Mouse (Mus musculus) left cerebral cortex, postnatal 10 days (tissue): ENCODE results near the gene Ugt1a6b. TPM values are rescaled to one million over a fixed set of nuclear protein-coding genes. Genes with fewer than 3 reads are reported as not detected.

Source experiments
- DNase-seq, 2 experiments: peaks; one replicate each; pipeline ENCODE4 v3.0.0; 2021 to 2022; ENCODE audit warnings: low spot score in 2 of 2, mixed read lengths in 1 of 2; ENCODE audit errors: extremely low spot score in 1 of 2
- intact Hi-C: fragments of 180-260 bp; cut with DNase I; formaldehyde crosslinking; loops from one replicate; pipeline ENCODE4 v1.15.1; 2025
- total RNA-seq, 2 experiments: library from RNA; stranded (reverse); gene quantifications; 2 replicates each; pipeline ENCODE4 v1.2.3; 2021

Gene Ugt1a6b
- total RNA-seq, 2 experiments from 2014 or later = 0.24 TPM; not detected in 1

DNA sequence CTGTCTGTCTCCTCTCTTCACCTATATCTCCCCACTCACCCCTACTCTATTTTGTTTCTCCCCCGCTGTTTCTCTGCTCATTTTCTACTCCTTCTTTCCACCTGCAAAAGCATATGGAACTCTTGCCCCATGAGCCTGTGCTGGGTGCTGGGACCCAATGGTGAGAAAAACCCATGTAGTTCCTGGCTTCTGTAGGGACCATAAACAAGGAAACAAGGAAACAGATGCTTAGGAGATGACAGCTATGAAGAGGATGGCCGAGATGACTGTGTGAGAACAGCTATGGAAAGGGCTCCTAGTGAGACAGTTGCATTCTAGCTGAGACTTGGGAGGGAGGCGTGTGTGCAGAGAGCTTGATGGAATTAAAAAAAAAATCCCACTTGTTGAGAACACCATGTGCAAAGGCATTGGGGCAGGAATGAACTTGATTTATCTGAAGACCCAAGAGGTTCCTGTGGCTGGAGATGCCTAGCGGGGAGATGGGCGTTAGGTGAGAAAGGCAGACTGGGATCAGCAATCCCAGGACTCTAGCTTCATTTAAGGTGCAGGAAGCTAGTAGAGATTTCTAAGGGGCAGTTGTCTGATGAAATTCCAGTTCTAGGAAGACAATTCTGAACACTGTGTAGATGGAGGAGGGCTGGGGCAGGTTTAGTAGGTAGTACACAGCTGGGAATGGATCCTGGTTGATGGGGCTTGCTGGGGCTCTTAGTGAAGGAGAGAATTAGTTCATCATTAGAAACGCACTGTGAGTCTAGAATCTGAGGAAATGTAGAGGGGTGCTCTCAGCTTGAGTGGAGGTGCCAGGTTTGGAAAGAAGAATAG is 128.1 kb downstream of the Ugt1a6b start:
- peak in 1 of 2 experiments; percentile 30 for DNase-seq
- intact Hi-C loops = no loop called here

DNA sequence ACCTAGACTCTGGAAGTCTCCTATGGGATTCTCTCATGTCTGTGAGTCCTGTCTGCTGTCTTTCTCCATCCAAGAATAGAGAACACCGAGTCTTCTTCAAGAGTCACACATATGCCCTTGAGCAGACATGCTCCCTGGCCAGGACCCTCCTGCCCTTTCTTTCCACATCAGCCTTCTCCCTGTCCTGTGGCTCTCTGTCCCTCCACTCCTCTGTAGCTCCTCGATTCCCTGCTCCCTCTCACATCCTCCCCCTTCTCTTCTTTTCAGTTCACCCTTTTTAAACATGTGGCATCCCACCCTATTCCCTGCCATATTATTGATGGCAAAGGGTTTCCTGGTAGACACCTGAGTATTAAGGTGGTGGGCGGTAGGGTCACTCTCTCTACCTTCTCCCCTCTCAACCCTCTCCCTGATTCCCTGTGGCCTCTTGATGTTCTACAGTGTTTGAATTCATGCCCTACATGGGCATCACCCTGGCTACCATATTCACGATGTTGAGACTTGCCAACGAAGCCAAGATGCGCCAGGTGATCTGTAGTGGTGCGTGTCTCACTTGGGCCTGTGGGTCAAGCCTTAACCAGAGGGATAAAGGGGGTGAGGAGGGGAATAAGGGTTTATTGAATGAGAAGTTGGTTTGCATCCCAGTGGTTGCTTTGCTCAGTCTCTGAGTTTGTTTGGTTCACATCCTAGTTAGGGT is 128.9 kb downstream of the Ugt1a6b start:
- intact Hi-C loops = no loop called here
- peak in 1 of 2 experiments; percentile 39 for DNase-seq

DNA sequence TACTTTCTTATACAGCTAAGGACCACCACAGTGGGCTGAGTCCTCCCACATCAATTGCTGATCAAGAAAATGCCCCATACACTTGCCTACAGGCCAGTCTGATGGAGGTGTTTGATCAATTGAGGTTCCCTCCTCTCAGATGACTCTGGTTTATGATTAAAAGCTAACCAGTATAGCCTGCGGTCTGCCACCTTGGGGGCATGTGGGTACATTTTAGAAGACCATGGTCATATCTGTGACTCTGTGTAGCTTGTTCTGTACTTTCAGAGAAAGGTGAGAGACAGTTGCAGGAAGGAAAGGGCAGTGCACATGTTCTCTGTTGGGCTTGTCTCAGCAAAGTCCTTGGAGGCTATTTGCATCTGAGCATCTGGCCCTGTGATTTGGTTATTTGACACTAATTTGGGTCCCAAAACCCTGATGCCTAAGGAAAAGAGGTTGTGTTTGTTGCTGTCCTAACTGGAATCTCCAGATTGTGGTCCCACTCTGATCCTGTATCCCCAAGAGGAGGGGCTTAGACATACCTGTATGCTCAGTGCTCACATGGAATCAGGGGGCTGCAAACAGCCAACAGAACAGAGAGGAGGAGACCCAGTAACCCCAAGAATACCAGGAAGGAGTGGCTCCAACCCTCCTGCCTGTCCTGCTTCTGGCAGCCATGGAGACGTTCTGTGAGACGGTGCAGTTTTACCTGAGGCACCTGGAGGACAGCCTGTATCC is 129.8 kb downstream of the Ugt1a6b start:
- DNase-seq = peak in 1 of 2 experiments; percentile 46
- intact Hi-C loops = no loop called here

DNA sequence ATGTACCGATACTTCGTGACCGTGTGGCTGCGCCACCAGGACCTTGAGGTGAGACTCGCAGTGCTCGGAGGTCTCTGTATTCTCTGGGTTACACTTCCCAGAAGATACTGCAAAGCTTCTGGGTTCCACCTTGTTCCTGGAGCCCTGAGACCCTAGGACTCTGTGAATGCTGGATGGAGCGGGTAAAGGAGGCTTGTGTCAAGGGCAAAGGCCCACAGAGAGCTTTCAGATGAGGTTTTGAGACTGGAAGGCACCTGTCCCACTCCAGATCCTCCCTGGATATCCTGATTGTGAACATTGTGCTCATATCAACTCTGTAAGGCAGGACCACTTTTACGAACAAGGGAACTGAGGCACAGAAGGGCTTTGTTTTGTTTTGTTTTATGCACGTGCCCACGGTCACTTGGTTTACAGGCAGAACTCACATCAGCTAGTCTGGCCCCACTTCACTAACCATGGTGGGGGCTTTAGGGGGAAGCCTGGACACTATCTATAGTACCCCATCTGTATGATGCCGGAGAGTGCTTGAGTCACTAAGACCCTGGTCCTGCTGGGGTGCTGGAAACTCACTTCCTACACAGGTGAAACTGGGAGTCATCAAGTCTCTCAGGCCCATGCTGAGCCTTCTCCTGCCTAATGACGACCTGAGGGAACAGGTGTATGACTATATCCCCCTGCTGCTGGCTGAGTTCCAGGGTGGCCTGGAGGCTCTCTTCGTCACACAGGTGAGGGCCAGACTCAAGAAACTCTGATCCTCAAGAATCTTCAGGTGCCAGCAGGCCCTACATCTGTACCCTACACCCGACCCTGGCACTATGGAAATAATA is 130.6 kb downstream of the Ugt1a6b start:
- intact Hi-C loops = no loop called here

DNA sequence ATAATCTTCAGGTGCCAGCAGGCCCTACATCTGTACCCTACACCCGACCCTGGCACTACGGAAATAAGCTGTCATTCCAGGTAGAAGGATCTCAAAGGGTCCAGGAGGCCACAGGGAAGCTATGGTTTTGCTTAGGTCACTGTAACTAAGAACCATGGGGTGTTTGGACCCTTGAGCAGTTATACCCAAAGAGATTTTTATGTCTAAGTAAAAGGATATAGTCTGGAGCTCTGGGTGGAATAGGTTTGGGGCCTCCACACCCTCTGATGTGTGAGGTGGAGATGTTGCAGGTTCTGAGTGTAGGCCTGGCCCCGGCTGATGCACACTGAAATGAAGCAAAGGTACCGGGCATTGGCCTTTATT is 131.2 kb downstream of the Ugt1a6b start:
- intact Hi-C loops = no loop called here
- DNase-seq = peak in 1 of 2 experiments; percentile 25

More for the DNA sequence above, 130.6 kb downstream of the Ugt1a6b start:
- DNase-seq = peak in 1 of 2 experiments; percentile 85

DNA sequence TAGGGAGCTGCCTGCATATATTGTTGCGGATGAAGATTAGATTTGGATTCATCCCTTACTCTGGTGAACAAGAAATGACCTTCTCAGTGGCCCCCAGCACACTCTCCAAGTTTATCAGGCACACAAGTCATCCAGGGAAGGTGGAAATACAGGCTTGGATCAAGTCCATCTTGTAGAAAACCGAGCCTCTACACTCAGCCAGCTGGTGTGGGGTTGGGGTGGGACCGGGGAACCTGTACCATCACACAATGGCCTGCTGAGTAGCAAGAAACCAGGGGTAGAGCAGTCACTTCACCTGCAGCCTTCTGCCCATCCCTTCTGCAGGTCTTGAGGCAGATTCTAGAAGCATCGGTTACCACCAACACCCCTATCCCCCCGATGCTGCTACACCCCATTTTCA is 131.6 kb downstream of the Ugt1a6b start:
- intact Hi-C loops = no loop called here
- DNase-seq = peak in 1 of 2 experiments; percentile 45

DNA sequence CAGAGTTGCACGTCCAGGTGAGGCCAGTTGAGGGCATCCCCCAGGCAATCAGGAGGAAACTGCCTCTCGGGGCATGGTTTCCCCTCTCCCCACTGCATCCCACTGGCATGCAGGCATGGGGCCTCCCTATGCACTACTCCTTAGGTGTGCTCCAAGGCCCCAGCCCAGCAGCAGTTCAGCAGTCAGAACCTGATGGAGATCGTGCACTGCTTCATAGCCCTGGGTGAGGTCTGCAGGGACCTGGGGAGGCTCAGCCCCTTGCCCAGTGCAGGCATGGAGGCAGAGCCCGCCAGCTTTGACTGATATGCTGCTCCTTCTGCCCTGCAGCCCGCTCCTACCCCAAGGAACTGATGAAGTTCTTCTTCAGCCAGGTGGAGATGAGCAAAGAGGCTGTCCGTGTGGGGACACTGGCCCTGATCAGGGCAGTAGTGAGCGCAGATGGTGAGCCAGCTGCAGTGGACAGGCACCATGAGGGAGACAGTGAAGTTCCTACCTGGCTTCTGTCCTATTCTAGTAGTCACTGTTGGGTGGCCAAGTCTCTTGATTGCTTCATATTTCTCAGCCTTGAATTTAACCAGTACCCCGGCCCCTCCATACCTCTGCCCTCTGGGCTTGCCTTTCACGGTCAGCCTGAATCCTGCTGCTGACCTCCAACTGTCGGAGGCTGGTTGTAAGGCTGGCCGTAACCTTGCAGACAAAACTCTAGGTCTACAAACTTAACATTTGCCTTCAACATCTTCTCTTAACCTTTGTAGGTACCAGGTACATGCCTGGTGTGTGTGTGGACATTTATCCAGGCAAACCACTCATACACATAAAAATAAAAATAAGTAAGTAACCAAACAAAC is 132.2 kb downstream of the Ugt1a6b start:
- intact Hi-C loops = no loop called here
- peak in 1 of 2 experiments; percentile 65 for DNase-seq

DNA sequence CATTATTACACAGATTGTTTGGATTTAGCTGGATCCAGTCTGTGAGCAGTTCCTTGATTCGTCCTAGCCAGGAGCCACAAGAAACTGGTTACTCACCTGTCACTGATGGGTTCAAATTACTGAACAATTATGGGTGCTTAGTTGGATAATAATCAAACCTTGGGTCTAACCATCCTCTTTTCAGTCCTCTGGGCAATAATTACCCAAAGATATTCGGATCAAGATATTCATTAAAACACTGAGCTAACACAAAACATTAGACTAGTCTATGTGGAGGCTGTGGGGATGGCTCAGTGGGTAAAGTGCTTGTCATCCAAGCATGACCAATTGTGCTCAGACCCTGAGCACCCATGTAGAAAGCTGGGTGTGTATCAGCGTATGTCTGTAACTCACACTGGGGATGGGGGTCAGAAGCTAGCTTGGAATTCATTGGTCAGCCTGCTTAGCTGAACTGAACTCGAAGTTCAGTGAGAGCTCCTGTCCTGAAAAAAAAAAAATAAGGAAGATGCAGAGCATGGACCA is 132.9 kb downstream of the Ugt1a6b start:
- intact Hi-C loops = no loop called here
- DNase-seq = peak in 1 of 2 experiments; percentile 21

DNA sequence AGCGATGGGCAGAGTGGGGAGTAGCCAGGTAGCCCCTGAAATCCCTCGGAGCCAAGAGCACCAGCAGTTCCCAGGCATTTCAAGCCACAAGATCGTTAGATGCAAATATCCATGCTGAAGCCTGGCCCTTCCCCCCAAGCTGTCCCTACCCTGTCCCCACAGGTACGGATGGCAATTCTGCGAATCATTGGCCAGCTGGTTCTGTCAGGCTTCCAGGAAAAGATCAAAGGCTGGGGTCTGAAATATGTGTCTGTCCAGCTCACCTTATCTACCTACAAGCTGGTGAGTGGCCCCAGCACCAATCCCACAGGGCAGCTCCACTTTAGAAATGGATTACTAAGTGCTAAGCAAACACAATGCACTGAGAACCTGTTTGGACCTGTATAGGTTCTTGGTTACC is 134.3 kb downstream of the Ugt1a6b start:
- intact Hi-C loops = no loop called here
- peak in 1 of 2 experiments; percentile 48 for DNase-seq

DNA sequence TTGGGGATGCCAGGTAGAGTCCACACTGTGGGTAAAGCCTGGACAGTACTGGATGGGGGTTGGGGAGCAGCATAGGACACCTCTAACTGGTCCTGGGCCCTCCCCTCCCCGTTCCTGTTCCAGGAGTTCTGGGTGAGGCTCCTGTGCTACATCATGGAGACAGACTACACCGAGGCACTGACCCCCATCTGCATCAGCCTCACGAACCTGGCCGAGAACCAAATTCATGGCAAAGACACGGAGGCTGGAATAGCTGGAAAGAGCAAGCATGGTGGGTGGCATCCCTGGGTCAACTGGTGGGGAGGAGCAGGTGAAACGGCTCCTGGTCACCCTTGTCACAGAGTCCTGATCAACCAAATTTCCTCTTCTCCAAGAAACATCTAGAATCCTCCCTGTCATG is 135.7 kb downstream of the Ugt1a6b start:
- DNase-seq = peak in 1 of 2 experiments; percentile 73
- intact Hi-C loops = no loop called here

DNA sequence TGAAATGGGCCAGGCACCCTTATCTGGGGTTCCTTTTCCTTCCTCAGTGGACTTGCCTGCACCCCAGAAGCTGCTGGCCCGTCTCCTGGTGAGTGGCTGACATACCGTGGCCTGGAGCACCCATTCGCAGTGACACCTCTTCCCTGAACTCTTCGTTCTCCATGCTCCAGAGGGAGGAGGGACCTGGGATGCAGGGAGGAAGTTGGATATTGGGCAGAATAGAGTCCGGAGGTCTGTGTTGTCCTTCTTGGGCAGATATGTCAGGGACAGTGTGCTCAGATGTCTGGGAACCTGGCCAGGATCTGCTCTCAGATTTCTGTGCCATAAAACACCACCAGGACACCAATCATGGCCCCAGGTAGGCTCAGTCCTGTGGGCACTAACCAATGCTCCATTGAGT is 137.0 kb downstream of the Ugt1a6b start:
- intact Hi-C loops = no loop called here
- peak in 1 of 2 experiments; percentile 57 for DNase-seq

DNA sequence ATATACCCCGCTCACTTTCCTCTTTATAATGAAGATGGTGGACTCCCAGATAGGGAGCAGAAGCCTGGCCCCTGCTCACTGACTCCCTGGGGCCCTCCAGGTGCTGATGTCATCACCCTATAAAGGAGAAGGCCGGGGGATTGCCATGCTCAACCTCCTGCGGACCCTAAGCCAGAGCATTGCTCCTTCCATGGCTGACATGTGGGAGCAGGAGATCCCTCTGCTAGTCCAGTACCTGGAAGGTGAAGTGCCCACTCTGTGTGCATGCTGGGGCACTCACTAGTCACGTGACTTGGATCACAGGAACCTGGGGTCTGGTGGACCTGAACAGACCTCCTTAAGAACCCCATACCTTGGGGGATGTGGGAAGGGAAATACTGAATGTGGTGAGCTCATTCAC is 137.5 kb downstream of the Ugt1a6b start:
- peak in 1 of 2 experiments; percentile 51 for DNase-seq
- intact Hi-C loops = no loop called here

DNA sequence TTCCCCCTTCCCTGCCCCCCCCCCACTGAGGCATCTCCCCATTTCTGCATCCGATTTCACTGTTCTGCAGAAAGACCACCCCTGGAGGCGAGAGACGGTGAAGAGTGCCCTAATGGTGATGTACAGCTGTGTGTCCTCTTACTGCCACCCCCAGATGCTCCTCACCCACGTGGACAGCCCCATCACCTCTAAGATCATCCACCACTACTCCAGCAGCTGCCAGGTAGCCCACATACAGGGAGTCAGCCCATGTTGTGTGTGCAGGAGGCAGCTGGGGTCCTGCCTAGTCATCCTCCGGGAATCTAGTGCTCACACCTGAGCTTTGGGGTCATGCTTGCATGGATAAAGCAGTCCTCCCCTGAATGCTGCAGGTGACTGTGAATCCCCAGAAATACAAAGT is 140.8 kb downstream of the Ugt1a6b start:
- intact Hi-C loops = no loop called here
- peak in 1 of 2 experiments; percentile 55 for DNase-seq

DNA sequence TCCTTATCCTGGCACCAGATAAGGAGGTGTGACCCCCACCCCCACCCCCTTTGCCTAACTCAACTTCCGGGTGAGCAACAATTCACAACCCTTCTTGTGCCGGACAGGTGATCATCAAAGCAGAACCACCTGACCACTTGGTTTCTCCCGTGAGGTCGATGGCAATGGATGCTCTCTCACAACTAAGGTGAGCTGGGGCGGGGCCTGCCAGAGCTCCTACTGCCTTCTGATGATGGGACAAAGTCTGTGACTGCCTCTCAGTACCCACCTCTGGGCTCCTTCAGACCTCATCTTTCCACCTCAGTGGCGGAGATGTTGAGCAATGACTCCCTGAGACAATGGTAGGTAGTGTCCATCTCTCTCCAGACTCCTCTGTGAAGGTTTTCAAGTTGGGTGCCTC is 142.8 kb downstream of the Ugt1a6b start:
- intact Hi-C loops = no loop called here
- DNase-seq = peak in 1 of 2 experiments; percentile 61

DNA sequence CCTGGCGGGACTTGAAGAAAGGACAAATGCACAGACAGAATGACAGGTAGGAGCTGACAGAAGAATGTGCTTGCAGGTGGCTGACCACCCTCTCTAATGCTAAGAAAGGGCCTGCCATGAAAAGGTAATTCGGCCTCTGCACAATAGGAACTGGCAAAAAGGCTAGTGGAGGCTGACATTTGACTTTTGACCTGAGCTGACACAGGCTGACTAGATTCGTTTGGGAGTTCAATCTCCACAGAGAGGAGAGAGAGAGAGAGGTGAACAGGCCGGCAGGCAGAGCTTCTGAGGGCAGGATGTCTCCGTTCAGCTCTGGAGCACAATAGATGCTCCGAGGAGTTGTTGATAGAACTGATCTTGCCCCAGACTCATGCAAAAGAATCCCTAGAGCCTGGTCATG is 143.3 kb downstream of the Ugt1a6b start:
- peak in 1 of 2 experiments; percentile 34 for DNase-seq
- intact Hi-C loops = no loop called here

DNA sequence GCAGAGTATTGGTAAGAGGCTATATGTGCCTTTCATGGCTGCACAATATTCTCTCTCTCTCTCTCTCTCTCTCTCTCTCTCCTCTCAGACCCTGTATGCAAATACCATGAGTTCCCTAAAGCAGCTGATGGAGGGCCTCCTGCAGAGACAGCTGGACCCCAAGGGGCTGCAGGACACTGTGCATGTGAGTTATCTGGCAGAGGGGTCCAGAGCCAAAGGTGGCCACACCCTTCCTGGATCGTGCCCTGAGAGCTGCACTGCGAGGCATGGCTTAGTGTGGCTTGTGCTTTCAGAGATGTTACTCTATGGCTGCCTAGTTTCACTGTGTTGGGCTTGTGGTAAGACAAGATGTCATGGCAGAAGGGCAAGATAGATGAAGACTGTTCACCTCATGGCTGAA is 144.6 kb downstream of the Ugt1a6b start:
- intact Hi-C loops = no loop called here
- DNase-seq = peak in 1 of 2 experiments; percentile 57

DNA sequence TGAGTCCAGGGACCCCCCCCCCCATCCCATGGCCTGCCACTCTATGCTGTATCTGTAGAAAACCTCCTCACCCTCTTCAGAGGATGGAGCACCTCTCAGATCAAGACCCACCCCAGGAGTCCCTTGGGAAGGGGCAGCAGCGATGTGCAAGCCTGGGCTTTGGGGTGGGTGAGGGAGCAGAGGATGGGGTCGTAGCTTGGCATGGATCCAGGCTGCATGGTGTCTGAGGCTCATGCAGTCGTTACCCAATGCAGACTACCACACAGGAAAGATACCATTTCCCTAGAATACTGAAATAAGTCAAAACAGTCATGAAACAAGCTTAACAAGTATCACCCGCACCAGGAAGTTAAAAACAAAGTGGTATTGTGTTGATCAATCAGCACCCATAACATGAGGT is 145.6 kb downstream of the Ugt1a6b start:
- intact Hi-C loops = no loop called here
- DNase-seq = peak in 1 of 2 experiments; percentile 81
